Mouse (Mus musculus) gonadal fat pad, adult 2 months (tissue): Measurements from ENCODE around the gene Akr1c13. TPM values are rescaled to one million over a fixed set of nuclear protein-coding genes. Genes with fewer than 3 reads are reported as not detected.
"Not testable (repeated sequence)": the region's sequence is repeated elsewhere in the genome, so short reads cannot be mapped to it uniquely, and the experiment has no call there.

Experiments used
- DNase-seq: peaks from one replicate; pipeline ENCODE4 v3.0.0-alpha.2; 2012; ENCODE audit warnings: low read depth
- polyA plus RNA-seq: library from polyadenylated mRNA; depleted of rRNA; stranded (reverse); fragments of >200 nt; gene quantifications from 2 replicates; pipeline ENCODE4 v1.2.3, GENCODE M21; 2012; rRNA removed

The Akr1c13 gene
- polyA plus RNA-seq = 18.9 and 23.6 TPM in 2 replicates

DNA sequence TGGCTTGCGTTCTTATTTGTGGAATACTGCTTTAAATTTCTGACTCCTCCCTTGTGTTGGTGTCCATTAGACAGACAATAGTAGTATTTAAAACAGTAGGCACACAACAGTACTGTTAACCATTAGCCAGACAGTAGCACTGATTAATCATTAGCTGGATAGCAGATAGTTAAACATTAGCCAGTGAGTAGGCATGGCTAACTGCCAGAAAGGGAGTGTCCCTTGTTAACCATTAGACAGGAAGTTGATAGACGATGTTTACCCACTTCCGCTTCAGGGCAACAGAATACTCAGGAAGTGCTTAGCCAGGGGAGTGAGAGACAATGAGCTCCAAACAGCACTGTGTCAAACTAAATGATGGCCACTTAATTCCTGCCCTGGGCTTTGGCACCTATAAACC lies at the start of gene Akr1c13:
Gene Akr1c13 (plus strand): TSS at position 247 of the 400 bp plus-strand sequence.
- DNase-seq = peak; percentile 6

DNA sequence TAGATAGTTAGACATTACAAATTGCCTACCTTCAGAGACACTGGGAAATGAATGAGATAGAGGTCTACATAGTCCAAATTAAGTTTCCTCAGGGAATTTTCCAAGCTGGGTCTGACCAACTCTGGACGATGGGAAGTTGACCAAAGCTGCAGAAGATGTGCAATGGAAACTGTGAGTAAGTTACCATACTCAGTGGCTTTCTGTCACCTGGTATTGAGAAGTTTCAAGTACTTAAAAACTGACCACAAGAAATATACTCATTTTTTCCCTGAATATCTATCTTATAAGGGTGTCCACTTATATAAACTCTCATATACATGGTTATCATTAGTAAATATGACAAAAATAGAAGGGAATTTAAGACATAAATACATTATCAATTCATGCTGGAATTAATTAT lies 46.7 kb upstream of the Akr1c13 start:
- DNase-seq = no peak

DNA sequence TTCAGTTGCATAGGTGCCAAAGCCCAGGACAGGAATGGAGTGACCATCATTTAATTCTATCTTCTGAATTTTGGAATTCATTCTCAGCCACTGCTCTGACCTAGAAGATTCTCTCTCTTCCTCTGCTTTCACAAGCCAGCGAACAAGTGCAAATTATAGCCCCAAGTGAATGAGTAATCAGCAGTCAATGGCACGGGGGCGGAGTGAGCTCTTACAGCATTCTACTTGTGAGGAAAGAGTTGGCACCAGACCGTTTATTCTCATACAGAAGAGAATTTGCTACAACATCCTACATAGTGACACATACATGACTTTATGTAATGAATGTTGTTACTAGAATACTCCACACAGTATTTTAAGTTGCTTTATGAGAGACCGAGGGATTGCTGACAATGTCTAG lies 40.4 kb upstream of the Akr1c13 start, which contains the start of gene Akr1c18:
Gene Akr1c18 (minus strand): TSS at position 137 of the 400 bp plus-strand sequence.
- peak; percentile 86 for DNase-seq

DNA sequence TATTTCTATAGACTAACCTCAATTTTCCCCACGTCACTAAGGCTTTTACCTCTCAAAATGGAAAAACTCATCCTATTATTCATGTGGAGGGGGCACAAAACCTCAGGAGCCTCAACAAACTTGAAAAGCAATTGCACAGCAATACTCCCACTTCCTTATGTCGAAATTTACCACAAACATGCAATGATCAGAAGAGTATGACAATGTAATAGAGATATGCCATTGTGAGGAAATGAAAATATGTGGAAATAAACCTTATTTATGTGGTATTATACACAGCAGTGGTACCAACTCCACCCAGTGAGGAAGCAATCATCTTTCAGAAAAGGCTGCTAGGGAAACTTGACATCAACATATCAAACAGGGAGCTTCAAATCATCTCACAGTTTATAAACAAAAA lies 38.0 kb upstream of the Akr1c13 start:
- no peak for DNase-seq

DNA sequence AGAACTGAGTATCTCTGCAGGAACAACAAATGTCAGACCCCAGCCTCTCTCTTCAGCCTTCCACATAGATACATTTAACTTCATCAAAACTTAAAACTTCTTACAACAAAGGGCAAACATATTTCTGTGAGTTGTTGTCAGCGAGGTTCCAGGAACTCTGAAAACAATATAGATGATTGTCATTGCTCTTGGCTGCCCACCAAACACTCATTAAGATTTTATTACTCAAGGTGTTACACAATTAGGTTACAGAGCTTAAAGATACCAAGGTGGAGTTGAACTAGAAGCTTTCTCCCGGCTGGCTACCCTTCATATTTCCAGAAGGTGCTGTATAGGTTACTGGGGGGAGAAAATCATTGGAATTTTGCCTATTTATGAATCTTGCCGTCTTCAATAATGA lies 37.4 kb upstream of the Akr1c13 start:
- DNase-seq = no peak

DNA sequence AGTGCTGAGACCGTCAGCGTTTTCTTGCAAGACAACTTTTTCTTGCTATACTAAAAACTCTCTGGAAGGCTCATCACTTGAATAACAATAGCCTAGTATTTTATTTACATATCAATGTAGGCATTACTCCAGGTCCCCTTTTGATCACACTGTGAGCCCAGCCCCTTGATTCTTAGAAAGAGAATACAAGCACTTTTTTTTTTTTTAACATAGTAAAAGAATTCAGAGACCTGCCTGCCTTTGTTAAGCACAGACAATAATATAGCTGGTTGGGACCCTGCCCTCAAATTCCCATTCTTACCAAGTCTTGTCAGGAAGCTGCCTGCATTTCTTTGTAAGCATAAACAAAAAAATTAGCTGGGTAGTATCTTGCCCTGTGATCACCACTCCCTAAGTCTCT lies 35.7 kb upstream of the Akr1c13 start:
- DNase-seq = no peak

DNA sequence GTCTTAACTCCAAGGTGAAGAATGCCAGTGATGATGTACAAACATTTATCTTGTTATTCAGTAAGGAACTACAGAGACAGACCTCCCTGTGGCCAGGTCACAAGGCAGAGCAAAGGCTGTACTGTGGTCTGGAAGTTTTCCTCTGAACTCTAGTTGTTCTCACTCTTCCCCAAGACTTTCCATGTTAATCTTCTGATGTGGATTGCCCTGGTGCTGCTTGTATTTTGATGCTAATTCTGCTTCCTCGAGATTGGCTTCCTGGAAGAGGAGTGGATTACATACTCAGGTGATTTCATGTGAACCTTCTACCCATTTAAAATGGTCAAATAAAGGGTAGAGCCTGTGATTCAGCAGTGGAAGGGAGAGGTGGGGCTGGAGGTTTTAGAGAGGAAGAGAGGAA lies 22.9 kb upstream of the Akr1c13 start:
- DNase-seq = no peak

DNA sequence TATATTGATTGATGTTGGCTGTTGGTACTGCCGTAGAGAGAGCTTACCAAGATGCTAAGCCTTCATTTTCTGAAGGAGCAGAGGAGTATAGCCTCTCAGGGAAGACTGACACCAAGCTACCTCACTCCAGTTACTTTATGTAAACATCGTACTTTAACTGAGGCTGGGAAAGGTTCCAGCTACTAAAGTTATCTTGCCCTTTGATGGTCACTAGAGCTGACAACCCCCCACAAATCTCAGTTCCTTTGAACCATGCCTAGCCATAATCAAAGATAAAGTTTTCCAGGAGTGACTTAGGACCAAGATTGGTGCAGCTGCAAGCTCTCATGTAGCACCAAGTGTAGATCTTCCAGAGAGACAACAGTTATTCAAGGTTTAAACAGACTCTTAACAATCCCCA lies 18.0 kb upstream of the Akr1c13 start:
- no peak for DNase-seq

DNA sequence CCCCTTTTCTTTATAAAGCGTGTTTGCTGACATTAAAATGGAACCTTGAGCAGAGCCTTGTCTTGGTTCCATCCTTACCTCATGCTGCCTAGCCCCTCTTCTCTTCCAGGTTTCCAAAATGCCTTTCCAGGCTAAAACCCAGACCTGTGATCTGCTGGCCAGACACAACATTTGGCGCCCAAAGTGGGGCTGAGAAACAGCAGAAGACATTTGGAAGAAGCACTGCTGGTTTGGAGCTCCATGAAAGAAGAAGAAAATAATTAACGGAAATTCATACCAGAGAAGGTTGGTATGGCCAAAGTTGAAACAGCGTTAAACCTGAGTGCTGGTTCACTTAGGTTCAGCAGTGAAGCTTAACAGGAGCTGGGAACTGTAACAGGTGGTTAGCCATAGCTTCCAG lies 9.6 kb upstream of the Akr1c13 start:
- DNase-seq = not testable (repeated sequence)

DNA sequence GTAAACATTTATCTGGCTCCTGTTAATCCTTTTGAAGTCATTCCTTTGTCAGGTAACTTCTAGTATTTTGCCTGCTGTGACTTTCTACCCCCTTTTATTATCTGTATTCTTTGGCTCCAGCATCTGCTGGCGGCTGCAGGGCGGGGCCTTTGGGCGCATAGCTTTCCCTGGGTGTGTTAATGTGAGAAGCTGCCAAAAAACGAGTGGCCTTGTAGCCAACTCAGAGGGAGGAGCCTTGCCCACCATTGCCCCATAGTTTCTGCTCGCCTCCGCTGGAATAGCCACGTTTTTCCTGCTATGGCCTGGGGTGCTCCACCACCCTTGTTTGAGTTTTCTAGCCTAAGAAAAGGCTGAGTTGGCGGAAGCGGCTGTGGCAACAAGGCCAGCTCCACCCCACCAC lies 7.8 kb upstream of the Akr1c13 start:
- peak; percentile 80 for DNase-seq

DNA sequence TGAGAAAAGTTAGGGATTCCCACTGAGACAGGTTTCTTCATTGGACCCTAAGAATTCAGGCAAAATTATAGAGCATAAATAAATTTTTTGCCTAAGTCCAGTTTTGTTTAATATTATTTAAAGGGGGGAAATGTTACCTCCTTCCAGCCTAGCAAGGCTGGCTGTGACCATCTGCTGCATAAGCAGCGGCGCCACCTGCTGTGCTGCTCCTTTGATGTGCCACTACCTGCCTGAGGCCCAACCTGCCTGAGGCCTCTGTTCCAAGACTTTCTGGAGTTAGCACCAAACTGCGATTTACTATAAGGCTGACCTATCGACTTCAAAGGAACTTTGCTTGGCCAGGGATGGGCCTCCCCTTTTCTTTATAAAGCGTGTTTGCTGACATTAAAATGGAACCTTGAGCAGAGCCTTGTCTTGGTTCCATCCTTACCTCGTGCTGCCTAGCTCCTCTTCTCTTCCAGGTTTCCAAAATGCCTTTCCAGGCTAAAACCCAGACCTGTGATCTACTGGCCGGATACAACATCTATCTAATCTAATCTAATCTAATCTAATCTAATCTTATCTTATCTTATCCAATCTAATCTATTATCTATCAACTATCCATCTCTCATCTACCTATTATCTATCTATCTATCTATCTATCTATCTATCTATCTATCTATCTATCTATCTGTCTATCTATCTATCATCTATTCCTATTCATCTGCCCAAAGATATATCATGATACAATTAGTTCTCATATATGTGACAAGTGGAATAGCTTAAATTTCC lies 4.1 kb upstream of the Akr1c13 start:
- not testable (repeated sequence) for DNase-seq

DNA sequence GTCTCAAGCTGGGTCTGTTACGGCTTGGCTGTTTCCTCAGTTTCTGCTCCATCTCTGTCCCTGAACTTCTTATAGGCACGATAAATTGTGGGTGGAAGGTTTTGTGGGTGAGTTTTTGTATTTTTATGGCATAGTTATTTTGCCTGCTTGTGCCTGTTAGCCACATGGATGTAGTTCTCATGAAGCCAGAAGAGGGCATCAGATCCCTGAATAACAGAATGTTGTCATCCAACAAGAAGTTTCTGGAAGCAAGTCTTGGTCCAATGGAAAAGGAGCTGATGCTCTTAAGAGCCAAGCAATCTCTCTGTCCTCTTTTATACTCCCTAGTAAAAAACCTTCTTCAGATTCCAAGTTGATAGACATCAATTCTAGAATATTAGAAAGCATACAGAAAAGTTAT lies 2.8 kb upstream of the Akr1c13 start:
- no peak for DNase-seq

DNA sequence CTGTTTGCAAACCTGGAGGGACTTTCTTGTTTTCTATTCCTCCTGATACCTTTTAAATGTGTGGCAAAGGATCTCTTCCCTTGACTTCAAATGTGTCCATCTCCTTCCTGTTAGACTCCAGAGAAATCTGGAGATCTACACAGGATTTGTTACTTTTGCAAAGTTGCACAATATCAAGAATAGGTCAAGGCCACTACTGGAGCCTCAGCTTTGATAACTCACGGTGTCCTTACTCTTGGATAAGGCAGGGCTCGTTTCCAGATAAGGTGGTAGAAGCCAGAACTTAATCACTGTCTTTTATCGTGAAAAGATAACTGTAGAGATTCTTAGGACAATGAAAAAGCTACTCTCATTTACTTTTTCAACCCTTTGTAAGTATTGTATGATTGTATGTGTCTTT lies 1.6 kb downstream of the Akr1c13 start:
- no peak for DNase-seq

DNA sequence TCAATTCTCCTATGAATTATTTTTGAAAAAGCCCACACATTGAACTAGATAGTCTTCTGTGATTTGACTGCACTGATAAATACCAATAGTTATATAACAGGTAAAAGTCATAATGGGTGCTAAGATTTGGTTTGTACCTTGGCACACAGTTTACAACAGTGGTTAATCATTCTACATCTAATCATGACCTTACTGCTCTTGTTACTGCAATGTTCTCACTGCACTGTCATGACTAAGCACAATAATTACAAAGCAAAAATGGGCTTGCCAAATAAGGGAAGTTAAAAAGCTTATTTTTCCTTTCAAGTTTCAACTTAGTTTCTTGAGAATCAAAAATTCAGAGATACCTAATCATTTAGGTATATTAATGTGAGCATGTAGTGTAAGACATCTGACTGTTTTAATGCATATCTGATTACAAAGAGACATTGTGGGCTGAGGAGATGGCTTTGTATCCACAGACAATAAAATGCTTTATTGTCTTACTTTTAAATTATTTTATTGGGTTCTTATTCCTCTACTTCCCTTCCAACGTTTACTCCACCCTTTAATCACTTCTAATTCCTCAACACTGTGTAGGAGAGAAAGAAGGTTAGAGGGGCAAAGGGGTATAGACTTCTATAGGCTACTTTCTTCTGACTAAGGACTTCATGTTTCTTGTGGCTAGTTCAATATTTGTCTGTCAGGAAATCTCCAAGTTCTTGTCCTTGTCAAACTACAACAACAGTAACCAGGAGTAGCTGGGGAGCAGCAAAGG lies 15.4 kb downstream of the Akr1c13 start:
- no peak for DNase-seq

DNA sequence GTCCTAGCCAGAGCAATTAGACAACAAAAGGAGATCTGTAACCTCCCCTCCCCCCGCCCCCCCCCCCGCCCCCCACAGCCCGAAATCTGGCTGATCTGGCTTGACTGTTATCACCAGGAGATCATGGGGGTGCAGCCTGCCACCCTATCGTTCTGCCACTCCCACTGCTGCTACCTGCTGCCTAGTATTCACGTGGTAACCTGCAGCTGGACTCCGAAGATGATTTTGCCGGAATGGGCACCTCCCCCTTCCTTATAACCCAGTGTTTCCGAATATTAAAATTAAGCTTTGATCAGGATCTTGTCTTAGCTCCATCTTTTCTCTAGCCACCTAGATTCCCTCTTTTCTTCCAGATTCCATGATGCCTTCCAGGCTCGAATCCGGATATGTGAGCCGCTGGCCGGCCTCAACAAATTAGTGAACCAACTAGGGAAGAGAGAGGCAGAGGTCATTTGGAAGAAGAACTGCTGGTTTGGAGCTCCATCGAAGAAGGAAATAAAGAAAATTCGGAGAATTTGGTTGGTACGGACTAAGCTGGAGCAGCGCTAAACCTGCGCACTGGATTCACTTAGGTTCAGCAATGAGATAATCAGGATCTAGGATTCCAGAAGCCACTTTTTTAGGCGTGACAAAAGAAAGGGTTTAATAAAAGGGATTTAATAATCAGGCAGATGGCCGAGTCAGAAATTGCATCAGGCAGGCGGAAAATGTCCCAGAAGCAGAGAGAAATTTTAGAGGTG lies 20.8 kb downstream of the Akr1c13 start:
- no peak for DNase-seq

DNA sequence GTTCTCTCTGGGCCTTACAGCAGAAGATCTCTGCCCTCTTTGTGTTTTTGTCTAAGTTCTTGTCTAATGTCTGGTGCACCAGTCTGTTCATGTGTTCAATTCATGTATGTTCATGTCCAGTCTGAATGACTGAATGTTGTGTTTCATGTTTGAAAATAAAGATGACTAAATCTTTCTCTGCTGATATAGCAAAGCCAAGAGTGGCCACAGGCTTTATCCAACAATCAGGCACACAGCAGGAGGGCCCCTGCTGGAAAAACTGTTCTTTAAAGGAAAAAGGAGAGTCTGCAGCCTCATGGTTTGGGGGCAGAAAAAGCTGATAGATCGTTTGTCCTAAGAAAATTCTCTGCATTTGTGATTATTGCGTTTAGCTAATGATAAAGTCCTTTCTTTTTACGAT lies 21.4 kb downstream of the Akr1c13 start:
- no peak for DNase-seq

DNA sequence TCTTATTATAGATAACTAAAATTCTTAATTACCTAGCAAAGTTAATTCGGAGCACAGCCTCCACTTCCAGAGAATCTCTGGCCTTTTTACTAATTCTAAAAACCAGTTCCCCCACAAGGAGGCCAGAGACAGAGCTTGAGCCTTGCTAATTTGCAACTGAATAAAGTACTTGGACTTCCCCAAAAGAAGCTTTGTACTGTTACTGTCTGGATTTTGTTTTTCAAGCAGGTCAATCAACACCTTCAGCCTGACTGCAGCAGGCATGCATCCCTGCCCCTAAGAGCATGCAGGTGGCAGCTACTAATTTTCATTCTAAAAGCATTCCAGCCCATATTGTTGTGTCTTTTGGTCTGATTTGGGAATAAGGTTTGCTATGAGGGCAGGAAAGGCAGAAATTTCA lies 24.5 kb downstream of the Akr1c13 start:
- not testable (repeated sequence) for DNase-seq

DNA sequence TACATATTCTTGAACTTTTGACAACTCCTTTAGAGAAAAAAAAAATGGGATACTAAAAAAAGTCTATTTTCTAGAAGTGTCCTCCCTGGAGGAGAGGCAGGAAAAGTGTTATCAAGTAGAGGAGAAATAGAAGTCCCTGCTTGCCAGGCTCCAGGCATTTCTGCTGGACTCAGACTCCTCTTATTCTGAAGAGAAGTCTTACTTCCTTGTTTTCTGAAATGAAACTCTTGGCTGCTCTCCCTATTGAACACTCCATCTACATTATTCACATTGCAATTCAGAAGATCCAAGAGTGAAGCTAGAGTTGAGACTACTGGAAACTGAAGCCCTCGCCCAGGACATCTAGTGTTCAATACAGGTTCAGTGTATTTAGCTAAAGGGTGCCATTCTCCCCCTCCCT lies 37.5 kb downstream of the Akr1c13 start, which contains the start of gene Akr1c19:
Gene Akr1c19 (plus strand): TSS at position 260 of the 400 bp plus-strand sequence.
- no peak for DNase-seq

DNA sequence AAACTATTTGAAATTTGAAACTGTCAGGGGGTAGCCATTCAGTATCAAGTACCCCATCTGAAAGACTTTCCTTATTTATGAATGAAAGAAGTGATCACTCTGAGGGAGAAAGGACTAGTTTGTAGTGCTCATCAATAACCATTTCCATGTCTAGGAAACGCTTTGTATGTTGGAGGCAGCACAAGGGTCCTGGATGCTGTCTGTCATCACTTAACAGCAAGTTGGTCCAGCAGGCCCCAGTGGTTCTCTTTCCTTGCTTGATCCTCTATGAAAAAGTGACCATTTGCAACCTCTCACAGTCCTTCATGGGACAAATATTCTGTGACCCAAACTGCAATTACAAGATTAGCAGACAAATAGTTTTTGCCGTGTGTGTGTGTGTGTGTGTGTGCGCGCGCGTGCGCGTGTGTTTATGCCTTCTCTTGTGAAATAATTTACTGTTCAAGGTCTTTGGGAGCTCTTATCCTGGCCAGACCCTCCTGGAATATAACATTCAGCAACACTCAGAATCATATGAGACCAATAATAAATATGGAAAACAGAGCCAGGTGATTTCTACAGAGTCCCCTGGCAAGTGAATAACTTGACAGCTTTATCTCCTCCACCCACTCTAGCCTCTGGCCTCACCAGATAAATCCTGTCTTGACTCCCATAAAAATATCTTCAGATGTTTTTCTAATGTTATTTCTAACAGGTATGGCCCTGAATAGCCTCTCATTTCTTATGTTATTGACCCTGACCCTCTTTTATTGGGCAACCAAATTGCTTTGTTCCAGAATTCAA lies 40.1 kb downstream of the Akr1c13 start:
- DNase-seq = peak; percentile 60

DNA sequence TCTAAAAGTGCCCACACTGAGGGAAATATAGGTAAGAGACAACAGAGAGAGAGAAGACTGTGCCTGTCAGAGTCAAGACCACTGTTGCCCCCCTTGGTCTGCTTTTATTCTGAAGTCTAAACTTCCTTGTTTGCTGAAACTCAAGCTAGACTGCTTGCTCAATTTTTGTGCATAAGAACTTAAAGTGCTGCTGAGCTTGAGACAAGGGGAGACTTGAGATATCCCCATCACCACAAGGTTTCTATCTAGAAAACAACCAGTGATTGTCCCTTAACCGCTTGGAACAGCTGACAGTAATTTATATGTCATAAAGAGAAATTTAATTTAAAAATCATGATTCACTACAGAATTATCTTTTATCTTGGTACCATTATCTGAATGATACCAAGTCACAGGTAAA lies 42.2 kb downstream of the Akr1c13 start:
- no peak for DNase-seq

DNA sequence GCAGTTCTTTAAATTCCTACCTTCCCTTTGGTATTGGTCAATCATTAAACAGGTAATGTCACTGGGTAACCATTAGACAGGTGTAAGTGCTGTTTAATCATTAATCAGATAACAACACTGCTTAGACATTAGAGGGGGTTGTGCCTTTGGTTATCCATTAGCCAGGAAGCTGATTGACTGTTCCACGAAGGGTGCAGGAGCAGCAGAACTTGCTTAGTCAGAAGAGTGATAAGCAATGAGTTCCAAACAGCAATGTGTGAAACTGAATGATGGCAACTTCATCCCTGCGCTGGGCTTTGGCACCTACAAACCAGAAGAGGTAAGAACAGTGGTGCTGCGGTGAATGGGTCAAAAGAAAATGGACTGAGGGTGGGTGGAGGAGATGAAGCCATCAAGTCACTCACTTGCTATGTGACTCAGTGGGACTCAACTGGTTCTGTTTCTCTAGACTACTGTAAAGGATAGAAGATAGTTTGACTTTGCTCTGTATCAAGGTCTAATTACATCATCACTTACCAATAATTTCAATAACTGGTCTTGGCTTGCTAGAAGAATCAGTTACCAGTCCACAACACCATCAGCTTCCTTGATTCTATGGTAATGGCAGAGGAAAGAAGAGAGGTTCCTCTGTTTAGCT lies 42.7 kb downstream of the Akr1c13 start:
- no peak for DNase-seq
